Mouse (Mus musculus) midbrain, postnatal 0 days (tissue): ENCODE measurements around the gene Actn3. TPM values are rescaled to one million over a fixed set of nuclear protein-coding genes. Genes with fewer than 3 reads are reported as not detected.

Experiments used
- ATAC-seq: fragments of 200-750 bp; cut with Nextera tagmentation; 2 replicates; pipeline ENCODE4 v1.8.0; 2017; ENCODE audit warnings: moderate number of reproducible peaks, mild to moderate bottlenecking, moderate TSS enrichment, moderate library complexity; ENCODE audit not compliant: low FRiP score
- DNase-seq: peaks from one replicate; pipeline ENCODE4 v3.0.0-alpha.2; 2015; ENCODE audit warnings: low spot score
- H3K27ac ChIP-seq: fragments of 300-500 bp; sonication (generic); 2 replicates; pipeline ENCODE4 v1.5.1; 2014; ENCODE audit warnings: low read depth, mild to moderate bottlenecking, low read length, mixed read lengths
- H3K27me3 ChIP-seq: fragments of 300-500 bp; sonication (generic); 2 replicates; pipeline ENCODE4 v1.6.1; 2014; ENCODE audit warnings: low read length, control low read depth, mixed read lengths; ENCODE audit not compliant: insufficient read depth
- H3K36me3 ChIP-seq: fragments of 300-500 bp; sonication (generic); 2 replicates; pipeline ENCODE4 v1.6.1; 2014; ENCODE audit warnings: low read length, control low read depth, mixed read lengths; ENCODE audit not compliant: insufficient read depth
- H3K4me1 ChIP-seq: fragments of 300-500 bp; sonication (generic); 2 replicates; pipeline ENCODE4 v1.6.1; 2014; ENCODE audit warnings: mild to moderate bottlenecking, control low read depth, antibody characterized with exemption, low read length, mixed read lengths; ENCODE audit not compliant: insufficient read depth
- H3K4me2 ChIP-seq: fragments of 300-500 bp; sonication (generic); 2 replicates; pipeline ENCODE4 v1.6.1; 2014; ENCODE audit warnings: low read depth, mild to moderate bottlenecking, low read length, mixed read lengths; ENCODE audit not compliant: poor library complexity, severe bottlenecking
- H3K4me3 ChIP-seq: fragments of 300-500 bp; sonication (generic); 2 replicates; pipeline ENCODE4 v1.5.1; 2014; ENCODE audit warnings: low read depth, mild to moderate bottlenecking, low read length, moderate library complexity
- H3K9ac ChIP-seq: fragments of 300-500 bp; sonication (generic); replicated peaks from 2 replicates; pipeline ENCODE4 v1.6.1; 2014; ENCODE audit warnings: mild to moderate bottlenecking, low read length, moderate library complexity, mixed read lengths; ENCODE audit not compliant: poor library complexity, severe bottlenecking
- H3K9me3 ChIP-seq: fragments of 300-500 bp; sonication (generic); 2 replicates; pipeline ENCODE4 v1.6.1; 2016; ENCODE audit warnings: low read length, control low read depth
- CTCF ChIP-seq: IDR thresholded peaks from 2 replicates; pipeline ENCODE4 v1.5.1; 2016; ENCODE audit warnings: antibody characterized with exemption, mild to moderate bottlenecking
- WGBS: fragments of 180-500 bp; shearing (Covaris S2); extraction: QIAGEN DNeasy Blood & Tissue Kit; methylation state at CpG from one replicate; pipeline ENCODE4 v1.1.7; 2014; 5-methylcytosine and 5-hydroxymethylcytosine counted together
- polyA plus RNA-seq: library from polyadenylated mRNA; unstranded; fragments of >200 nt; fragmentation: Nextera tagmentation; extraction: Ambion mirVana; gene quantifications from 2 replicates; pipeline ENCODE4 v1.2.1, GENCODE M21; 2015
- total RNA-seq: library from RNA; depleted of rRNA; stranded (reverse); fragments of >200 nt; gene quantifications from 2 replicates; pipeline ENCODE4 v1.2.3, GENCODE M21; 2014

Actn3 gene
- total and polyA plus RNA-seq, 2 experiments from 2014 or later, result 4.4 to 5.3 TPM

DNA sequence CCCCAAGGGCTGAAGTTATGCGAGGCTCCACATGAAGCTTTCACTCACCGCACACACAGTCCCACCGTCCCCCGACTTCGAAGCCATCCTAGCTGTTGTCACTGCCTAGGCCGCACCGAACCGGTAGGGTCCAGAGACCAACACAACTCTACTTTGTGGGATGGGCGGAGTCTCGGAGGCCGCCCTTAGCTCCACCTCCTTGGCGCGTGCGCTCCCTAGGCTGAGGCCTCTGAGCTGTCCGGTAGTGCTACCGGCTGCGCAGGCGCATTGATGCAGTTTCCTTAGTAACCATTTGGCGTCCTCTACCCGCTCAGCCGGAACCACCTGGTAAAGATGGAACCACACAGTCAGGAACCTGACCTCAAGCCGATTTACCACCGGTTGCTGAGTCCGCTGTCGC is 38.6 kb downstream of the Actn3 start, which contains the start of the genes Ccs and Ccdc87:
TSS of gene Ccs (minus strand) at position 184 of the 400 bp plus-strand sequence.
TSS of gene Ccdc87 (plus strand) at position 218 of the 400 bp plus-strand sequence.
- Histone ChIP-seq H3K27me3 (peaks cover 18% of the 10 kb centered on the region), H3K27ac (peak within 1 kb of the TSS; percentile 38; the same call in 1 of the 2 replicates), H3K9me3 (no peaks in the 10 kb centered on the region), H3K9ac (peak within 1 kb of the TSS; percentile 64), H3K4me2 (peak within 1 kb of the TSS; percentile 96), H3K36me3 (no peaks in the 10 kb centered on the region), H3K4me1 (peaks cover 10% of the 10 kb centered on the region), H3K4me3 (peak within 1 kb of the TSS; percentile 63)
- WGBS, result 1% methylated on average over 25 of the region's 25 CpGs
- DNase-seq (peak; percentile 97), ATAC-seq (peak; percentile 96)
- TF ChIP-seq CTCF, result no peak

- no peak; the same call in 1 of the 2 replicates for ATAC-seq
- H3K27ac ChIP-seq, result peak overlapping the region; percentile 38; the same call in 1 of the 2 replicates
Measured at GRCm38 (mm10) chr19:4838526-4839140, 39.1 kb downstream of the Actn3 start.

DNA sequence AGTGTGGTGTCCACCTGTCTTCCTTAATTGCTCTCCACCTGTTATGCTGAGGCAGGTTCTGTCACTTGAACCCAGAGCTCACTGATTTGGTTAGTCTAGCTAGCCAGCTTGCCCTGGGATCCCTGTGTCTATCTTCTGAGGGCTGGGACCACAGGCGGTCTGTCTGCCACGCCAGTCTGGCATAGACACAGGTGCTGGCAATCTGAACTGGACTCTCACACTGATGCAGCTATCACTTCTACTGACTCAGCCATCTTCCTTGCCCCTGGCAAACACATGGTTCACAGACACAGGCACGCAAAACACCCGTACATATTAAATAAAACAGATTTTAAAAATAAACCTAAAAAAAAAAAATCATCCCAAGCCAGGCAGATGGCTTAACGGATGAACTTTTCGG is 40.7 kb downstream of the Actn3 start:
- ATAC-seq (no peak), DNase-seq (no peak)
- Histone ChIP-seq H3K36me3 (no peaks in the 10 kb centered on the region), H3K4me1 (peaks cover 10% of the 10 kb centered on the region), H3K9ac (no peak overlapping the region), H3K9me3 (no peaks in the 10 kb centered on the region), H3K4me3 (no peak overlapping the region), H3K27ac (no peak overlapping the region), H3K4me2 (no peak overlapping the region), H3K27me3 (peaks cover 18% of the 10 kb centered on the region)
- WGBS, result 93% methylated on average over 6 of the region's 6 CpGs
- TF ChIP-seq CTCF, result no peak

More at GRCm38 (mm10) chr19:4838526-4839140, 39.1 kb downstream of the Actn3 start:
- no peaks in the 10 kb centered on the region for H3K36me3 ChIP-seq
- TF ChIP-seq CTCF, result no peak
- peak overlapping the region; percentile 63 for H3K4me3 ChIP-seq
- H3K9me3 ChIP-seq, result no peaks in the 10 kb centered on the region
- peak overlapping the region; percentile 64 for H3K9ac ChIP-seq
- H3K4me2 ChIP-seq, result peak overlapping the region; percentile 96
- peaks cover 18% of the 10 kb centered on the region for H3K27me3 ChIP-seq
- 29% methylated on average over 10 of the region's 10 CpGs for WGBS
- no peak for DNase-seq
- peaks cover 10% of the 10 kb centered on the region for H3K4me1 ChIP-seq

- no peak overlapping the region for H3K4me3 ChIP-seq
- 79% methylated on average over 2 of the region's 2 CpGs for WGBS
- H3K9ac ChIP-seq, result no peak overlapping the region
- no peaks in the 10 kb centered on the region for H3K36me3 ChIP-seq
- H3K9me3 ChIP-seq, result no peaks in the 10 kb centered on the region
- ATAC-seq, result no peak
- no peak overlapping the region for H3K4me2 ChIP-seq
- H3K4me1 ChIP-seq, result peaks cover 10% of the 10 kb centered on the region
- TF ChIP-seq CTCF, result no peak
- no peak overlapping the region for H3K27ac ChIP-seq
- DNase-seq, result no peak
- peaks cover 9% of the 10 kb centered on the region for H3K27me3 ChIP-seq
Measured at GRCm38 (mm10) chr19:4836096-4836495, 41.6 kb downstream of the Actn3 start.

- DNase-seq (no peak), ATAC-seq (no peak)
- Histone ChIP-seq H3K9me3 (no peaks in the 10 kb centered on the region), H3K27ac (no peak overlapping the region), H3K27me3 (no peaks in the 10 kb centered on the region), H3K4me3 (no peak overlapping the region), H3K9ac (no peak overlapping the region), H3K36me3 (0 out of 2 replicates have a peak, but pooled peaks cover 2% of the 10 kb centered on the region), H3K4me2 (no peak overlapping the region), H3K4me1 (peaks cover 8% of the 10 kb centered on the region; the same call in 1 of the 2 replicates)
- TF ChIP-seq CTCF, result no peak
- WGBS, result 88% methylated on average over 8 of the region's 8 CpGs
Measured at GRCm38 (mm10) chr19:4833977-4834376, 43.7 kb downstream of the Actn3 start.

GRCm38 (mm10) chr19:4829156-4829555 is 48.6 kb downstream of the Actn3 start:
- Histone ChIP-seq H3K27me3 (no peaks in the 10 kb centered on the region), H3K4me1 (no peaks in the 10 kb centered on the region), H3K4me3 (no peak overlapping the region), H3K4me2 (no peak overlapping the region), H3K9ac (no peak overlapping the region), H3K9me3 (no peaks in the 10 kb centered on the region), H3K27ac (no peak overlapping the region), H3K36me3 (peaks cover 19% of the 10 kb centered on the region)
- WGBS, result 57% methylated on average over 7 of the region's 7 CpGs
- DNase-seq (peak; percentile 78), ATAC-seq (no peak)
- no peak for TF ChIP-seq CTCF
